Mouse (Mus musculus): ENCODE results near the gene Fgfrl1. TPM values are rescaled to one million over a fixed set of nuclear protein-coding genes. Genes with fewer than 3 reads are reported as not detected.

Fgfrl1 gene
- polyA plus RNA-seq, 1 experiment from 2014 or later = 38.1 TPM

Other genes starting within 250 kb of the Fgfrl1 start
- 0.15 and 0.31 TPM in 2 replicates for gene Mfsd7a, start 243.5 kb upstream of the Fgfrl1 start, polyA plus RNA-seq (2014; fragmentation: Nextera tagmentation; extraction: Ambion mirVana)
- gene Pcgf3, start 231.2 kb upstream of the Fgfrl1 start, polyA plus RNA-seq (2014; fragmentation: Nextera tagmentation; extraction: Ambion mirVana) = 29.1 TPM in 2 replicates
- gene Cplx1, start 142.4 kb upstream of the Fgfrl1 start, polyA plus RNA-seq (2014; fragmentation: Nextera tagmentation; extraction: Ambion mirVana) = 0.17 TPM in 1 of 2 replicates, not detected in the other
- 45.9 and 46.4 TPM in 2 replicates for gene Gak, start 62.6 kb upstream of the Fgfrl1 start, polyA plus RNA-seq (2014; fragmentation: Nextera tagmentation; extraction: Ambion mirVana)
- gene Tmem175, start 62.6 kb upstream of the Fgfrl1 start, polyA plus RNA-seq (2014; fragmentation: Nextera tagmentation; extraction: Ambion mirVana) = 16.5 and 18.3 TPM in 2 replicates
- gene Idua, start 32.1 kb upstream of the Fgfrl1 start, polyA plus RNA-seq (2014; fragmentation: Nextera tagmentation; extraction: Ambion mirVana) = 14.3 and 14.5 TPM in 2 replicates
- gene Dgkq, start 22.7 kb upstream of the Fgfrl1 start, polyA plus RNA-seq (2014; fragmentation: Nextera tagmentation; extraction: Ambion mirVana) = 8.5 and 11.3 TPM in 2 replicates
- 0.55 and 0.84 TPM in 2 replicates for gene Slc26a1, start 16.8 kb upstream of the Fgfrl1 start, polyA plus RNA-seq (2014; fragmentation: Nextera tagmentation; extraction: Ambion mirVana)
- gene Rnf212, start 82.6 kb downstream of the Fgfrl1 start, polyA plus RNA-seq (2014; fragmentation: Nextera tagmentation; extraction: Ambion mirVana) = 0.21 and 0.65 TPM in 2 replicates
- not detected in 2 replicates for gene Tmed11, start 103.0 kb downstream of the Fgfrl1 start, polyA plus RNA-seq (2014; fragmentation: Nextera tagmentation; extraction: Ambion mirVana)
- gene Vmn2r8, start 116.5 kb downstream of the Fgfrl1 start, polyA plus RNA-seq (2014; fragmentation: Nextera tagmentation; extraction: Ambion mirVana) = not detected in 2 replicates
- gene Vmn2r9, start 160.2 kb downstream of the Fgfrl1 start, polyA plus RNA-seq (2014; fragmentation: Nextera tagmentation; extraction: Ambion mirVana) = not detected in 2 replicates

Measured in limb, embryonic 11.5 days (tissue).